ENCODE assay signal across 8 mouse cellular contexts in genomic region chr7:25679971-25680370, GRCm38 (mm10). TPM values are rescaled to one million over a fixed set of nuclear protein-coding genes. Genes with fewer than 3 reads are reported as not detected.
DNase-seq lines count a peak whose midpoint lies in the region; ATAC-seq lines count a peak whose summit lies in the region.

No protein-coding gene starts in this region.

- H3K36me3 ChIP-seq in heart, embryonic 11.5 days (ENCODE audit: control insufficient read depth, insufficient read depth, low read length) = peaks cover 3% of the 10 kb centered on the region; the same call in 1 of the 2 replicates
- H3K36me3 ChIP-seq in hindbrain, embryonic 10.5 days = peaks cover 16% of the 10 kb centered on the region; the same call in 1 of the 2 replicates

- WGBS in heart, embryonic 11.5 days (ENCODE audit: insufficient replicate concordance) = 10% methylated on average over 6 of the region's 6 CpGs
- 12% methylated on average over 6 of the region's 6 CpGs for WGBS in hindbrain, embryonic 10.5 days

- DNase-seq in heart, adult 8-10 months (ENCODE audit: low spot score) = no peak
- peak; percentile 66 for DNase-seq in NIH3T3 (ENCODE audit: low read depth)
- no peak for DNase-seq in hindbrain, embryonic 10.5 days (ENCODE audit: low spot score)
- peak; percentile 48 for DNase-seq in lung, postnatal 10 days
- no peak for DNase-seq in spleen, postnatal 14 days (ENCODE audit: low spot score in 2 of 2)
- DNase-seq in adrenal gland, adult (ENCODE audit: inconsistent age in 2 of 2, low spot score in 1 of 2) = no peak
- DNase-seq in cerebellum, postnatal 4 days (ENCODE audit: low spot score in 2 of 2) = no peak

- ATAC-seq in heart, embryonic 11.5 days (replicated peaks; ENCODE audit: insufficient number of reproducible peaks, low FRiP score, low TSS enrichment) = no peak

- H3K4me1 ChIP-seq in heart, embryonic 11.5 days (ENCODE audit: control insufficient read depth, insufficient read depth, low read length) = peaks cover 22% of the 10 kb centered on the region
- H3K4me1 ChIP-seq in hindbrain, embryonic 10.5 days (replicated peaks) = peaks cover 27% of the 10 kb centered on the region

- H3K9me3 ChIP-seq in heart, embryonic 11.5 days (replicated peaks; ENCODE audit: control insufficient read depth, low read length) = no peaks in the 10 kb centered on the region
- no peaks in the 10 kb centered on the region for H3K9me3 ChIP-seq in hindbrain, embryonic 10.5 days

- H3K27me3 ChIP-seq in heart, embryonic 11.5 days (ENCODE audit: control insufficient read depth, insufficient read depth, low read length) = peaks cover 17% of the 10 kb centered on the region
- H3K27me3 ChIP-seq in hindbrain, embryonic 10.5 days (ENCODE audit: insufficient read depth, poor library complexity, severe bottlenecking) = peaks cover 47% of the 10 kb centered on the region

- peak overlapping the region; percentile 69 for H3K4me2 ChIP-seq in heart, embryonic 11.5 days

- H3K27ac ChIP-seq in heart, embryonic 11.5 days (ENCODE audit: low read depth, low read length) = peak overlapping the region; percentile 94; the same call in 1 of the 2 replicates
- peak overlapping the region; percentile 96 for H3K27ac ChIP-seq in hindbrain, embryonic 10.5 days

- H3K9ac ChIP-seq in heart, embryonic 11.5 days (ENCODE audit: low read depth, low read length) = peak overlapping the region; percentile 81; the same call in 1 of the 2 replicates

- peak overlapping the region; percentile 71 for H3K4me3 ChIP-seq in heart, embryonic 11.5 days (ENCODE audit: low read depth, low read length)
- H3K4me3 ChIP-seq in hindbrain, embryonic 10.5 days = peak overlapping the region; percentile 67

RNA-seq across cellular contexts. Expression of gene B9d2, which starts 0.6 kb away (rescaled TPM):
- 28.0 and 29.5 TPM in 2 replicates for polyA plus RNA-seq in heart, embryonic 11.5 days (2014; fragmentation: Nextera tagmentation; extraction: Ambion mirVana)
- 10 to 100 TPM; 10.1 to 12.8 (median 11.9) TPM for total RNA-seq in heart, adult 8-10 months (2022)
- polyA plus RNA-seq in hindbrain, embryonic 10.5 days (2016; fragmentation: Nextera tagmentation; extraction: Ambion mirVana) = 38.3 and 44.6 TPM in 2 replicates

RNA-seq across cellular contexts. Expression of gene Tmem91, which starts 5.0 kb away (rescaled TPM):
- 1.2 and 2.0 TPM in 2 replicates for polyA plus RNA-seq in heart, embryonic 11.5 days (2014; fragmentation: Nextera tagmentation; extraction: Ambion mirVana)
- total RNA-seq in heart, adult 8-10 months (2022) = not detected
- 3.1 and 3.2 TPM in 2 replicates for polyA plus RNA-seq in hindbrain, embryonic 10.5 days (2016; fragmentation: Nextera tagmentation; extraction: Ambion mirVana)

RNA-seq across cellular contexts. Expression of gene Tgfb1, which starts 6.8 kb away (rescaled TPM):
- polyA plus RNA-seq in heart, embryonic 11.5 days (2014; fragmentation: Nextera tagmentation; extraction: Ambion mirVana) = 3.5 and 3.6 TPM in 2 replicates
- 10 to 100 TPM; 17.5 to 24.9 (median 23.9) TPM for total RNA-seq in heart, adult 8-10 months (2022)
- 0.81 and 2.1 TPM in 2 replicates for polyA plus RNA-seq in hindbrain, embryonic 10.5 days (2016; fragmentation: Nextera tagmentation; extraction: Ambion mirVana)

RNA-seq across cellular contexts. Expression of gene Exosc5, which starts 21.0 kb away (rescaled TPM):
- polyA plus RNA-seq in heart, embryonic 11.5 days (2014; fragmentation: Nextera tagmentation; extraction: Ambion mirVana) = 40.4 and 44.8 TPM in 2 replicates
- total RNA-seq in heart, adult 8-10 months (2022) = 10 to 100 TPM; 17.5 to 20.4 (median 19.3) TPM
- polyA plus RNA-seq in hindbrain, embryonic 10.5 days (2016; fragmentation: Nextera tagmentation; extraction: Ambion mirVana) = 75.6 and 76.4 TPM in 2 replicates

RNA-seq across cellular contexts. Expression of gene Bckdha, which starts 21.2 kb away (rescaled TPM):
- 41.4 and 45.7 TPM in 2 replicates for polyA plus RNA-seq in heart, embryonic 11.5 days (2014; fragmentation: Nextera tagmentation; extraction: Ambion mirVana)
- 100 to 1,000 TPM; 302 to 362 (median 329) TPM for total RNA-seq in heart, adult 8-10 months (2022)
- 45.3 and 49.4 TPM in 2 replicates for polyA plus RNA-seq in hindbrain, embryonic 10.5 days (2016; fragmentation: Nextera tagmentation; extraction: Ambion mirVana)

Comparison
In these comparisons a context has a peak if more than half of its experiments do, and no peak if none do; other contexts are left out.
1. DNase-seq: peak in NIH3T3 (single experiment) and lung, postnatal 10 days (single experiment); none in heart, adult 8-10 months (single experiment), hindbrain, embryonic 10.5 days (single experiment), spleen, postnatal 14 days (0 of 2), adrenal gland, adult (0 of 2) and cerebellum, postnatal 4 days (0 of 2).